Mouse (Mus musculus): ENCODE measurements around the gene Dapk1.

- no peak for TF ChIP-seq EP300 (IDR thresholded peaks at IDR 0.05; ENCODE audit: insufficient read depth, low read depth, low read length)
- TF ChIP-seq CTCF (IDR thresholded peaks at IDR 0.05; ENCODE audit: low read depth, low read length): no peak
- no peak for TF ChIP-seq POLR2A (IDR thresholded peaks at IDR 0.05; ENCODE audit: insufficient read depth, low read length)
These were observed 134.8 kb downstream of the Dapk1 start for GRCm38 (mm10) chr13:60736421-60737105.

Data from ES-Bruce4 (cell line).